Mouse (Mus musculus): Measurements from ENCODE around the gene Phip. TPM values are rescaled to one million over a fixed set of nuclear protein-coding genes. Genes with fewer than 3 reads are reported as not detected.

Gene Phip
- 51.7 and 52.4 TPM in 2 replicates for polyA plus RNA-seq (2014; fragmentation: Nextera tagmentation; extraction: Ambion mirVana)

DNA sequence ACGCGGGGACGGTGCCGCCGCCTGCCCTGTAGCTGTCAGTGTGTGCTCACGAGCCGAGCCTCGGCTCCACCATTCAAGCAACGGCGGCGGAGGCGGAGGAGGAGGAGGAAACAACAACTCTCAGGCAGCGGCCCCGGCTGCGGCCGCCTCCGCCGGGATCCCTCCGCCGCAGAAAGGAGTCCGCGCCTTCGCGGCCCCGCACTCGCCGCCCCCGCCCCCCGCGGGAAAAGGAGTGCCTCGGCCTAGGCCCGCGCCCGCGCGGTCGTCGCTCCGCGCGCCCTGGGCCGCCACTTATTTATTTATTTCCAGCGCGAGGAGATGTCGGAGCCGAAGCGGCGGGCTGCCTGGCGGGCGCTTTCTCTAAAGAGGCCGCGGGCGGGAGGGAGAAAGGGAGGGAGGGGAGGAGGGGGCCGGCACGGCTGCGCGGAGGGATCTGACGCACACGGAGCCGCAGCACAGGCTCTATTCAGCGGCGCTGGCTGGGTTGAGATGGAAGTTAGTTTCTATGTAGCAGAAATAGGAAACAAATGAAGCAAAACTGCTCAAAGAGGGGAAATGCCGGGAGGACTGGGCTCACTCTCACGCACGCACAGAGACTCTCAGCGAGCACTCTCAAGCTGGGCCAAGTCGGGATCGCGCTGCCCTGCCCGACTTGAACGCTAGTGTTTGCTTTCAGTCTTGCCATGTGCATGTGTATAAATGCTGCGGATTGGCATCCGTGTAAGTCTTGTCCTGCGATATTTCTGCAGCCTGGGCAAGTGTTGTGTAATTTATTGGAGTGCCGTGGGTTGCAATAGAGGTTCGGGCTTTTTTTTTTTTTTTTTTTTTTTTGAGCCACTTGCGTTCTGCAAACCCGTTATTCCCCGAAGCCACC lies at the start of gene Phip:
Gene Phip, minus strand, starts transcription at position 175 of the 874 bp plus-strand sequence.
- H3K9me3 ChIP-seq (ENCODE audit: control insufficient read depth, low read length) = no peaks in the 10 kb centered on the region
- no peaks in the 10 kb centered on the region for H3K27me3 ChIP-seq (ENCODE audit: control insufficient read depth, insufficient read depth, low read length)
- peaks cover 0 to 17% of the 10 kb centered on the region in 2 experiments; a peak in 3 of 4 replicates for H3K4me1 ChIP-seq (ENCODE audit: control insufficient read depth in 2 of 2, insufficient read depth in 2 of 2, low read length in 2 of 2)
- H3K36me3 ChIP-seq (ENCODE audit: control insufficient read depth, insufficient read depth, low read length) = no peaks in the 10 kb centered on the region
- H3K4me3 ChIP-seq (ENCODE audit: control insufficient read depth in 1 of 2, insufficient read depth in 1 of 2, low read depth in 1 of 2, low read length in 2 of 2) = peak within 1 kb of the TSS; percentile 66 to 97
- peak; percentile 78 for ATAC-seq (ENCODE audit: insufficient number of reproducible peaks, insufficient read depth, low FRiP score, low read depth)
- H3K9ac ChIP-seq (ENCODE audit: low read length) = peak within 1 kb of the TSS; percentile 99
- peak within 1 kb of the TSS; percentile 95 to 98 for H3K27ac ChIP-seq (replicated peaks in 1 of 2; ENCODE audit: control insufficient read depth in 1 of 2, insufficient read depth in 1 of 2, low read depth in 2 of 2, low read length in 2 of 2)
- peak within 1 kb of the TSS; percentile 87 for H3K4me2 ChIP-seq (ENCODE audit: low read length)
- under 1% methylated on average over 61 of the region's 79 CpGs for WGBS

DNA sequence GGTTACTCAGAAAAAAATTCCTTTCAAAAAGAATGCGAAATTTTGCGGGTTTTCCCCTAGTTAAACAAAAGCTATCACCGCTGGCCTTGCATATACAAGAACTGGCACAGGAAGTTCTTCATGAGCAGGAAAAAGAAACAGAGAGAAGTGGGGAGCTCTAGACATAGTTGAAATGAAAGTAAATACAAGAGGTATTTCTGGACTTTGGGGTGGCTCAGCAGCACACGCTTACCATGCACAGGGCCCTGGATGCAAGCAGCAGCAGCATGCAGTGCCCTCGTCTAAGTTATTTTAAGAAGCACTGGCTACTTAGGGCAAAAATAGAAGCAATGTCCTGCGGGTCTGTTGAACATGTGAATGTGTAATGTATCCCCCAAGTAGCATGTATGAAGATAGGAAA lies 48.4 kb upstream of the Phip start:
- peak overlapping the region; percentile 38; the same call in 1 of the 2 replicates for H3K9ac ChIP-seq (ENCODE audit: low read length)
- peak; percentile 72 for ATAC-seq (ENCODE audit: insufficient number of reproducible peaks, insufficient read depth, low FRiP score, low read depth)
- peak overlapping the region; percentile 53 for H3K4me2 ChIP-seq (ENCODE audit: low read length)

DNA sequence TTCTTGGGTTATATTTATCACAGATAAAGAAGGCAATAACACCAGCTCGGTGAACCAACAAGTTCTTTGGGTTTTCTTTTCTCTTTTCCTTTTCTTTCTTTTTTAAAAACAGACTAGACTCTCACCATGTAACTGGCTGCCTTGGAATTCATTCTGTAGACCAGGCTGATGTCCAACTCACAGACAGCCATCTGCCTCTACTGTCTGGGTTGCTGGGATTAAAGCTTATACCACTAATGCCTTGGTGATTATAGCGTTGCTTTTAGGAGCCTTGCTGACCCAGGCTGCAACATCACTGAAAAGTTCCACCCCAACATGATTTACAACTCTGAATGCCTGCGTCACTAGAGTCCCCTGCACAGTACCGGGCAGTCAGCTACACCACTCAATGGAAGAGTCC lies 39.2 kb upstream of the Phip start:
- 86% methylated on average over 4 of the region's 4 CpGs for WGBS
- no peak for ATAC-seq (ENCODE audit: insufficient number of reproducible peaks, insufficient read depth, low FRiP score, low read depth)

More for the DNA sequence above, 48.4 kb upstream of the Phip start:
- Histone ChIP-seq H3K36me3 (ENCODE audit: control insufficient read depth, insufficient read depth, low read length) (no peaks in the 10 kb centered on the region), H3K27ac (replicated peaks in 1 of 2; ENCODE audit: control insufficient read depth in 1 of 2, insufficient read depth in 1 of 2, low read depth in 2 of 2, low read length in 2 of 2) (peak overlapping the region; percentile 85 to 92), H3K27me3 (ENCODE audit: control insufficient read depth, insufficient read depth, low read length) (no peaks in the 10 kb centered on the region), H3K4me1 (ENCODE audit: control insufficient read depth in 2 of 2, insufficient read depth in 2 of 2, low read length in 2 of 2) (no peaks in the 10 kb centered on the region), H3K4me3 (ENCODE audit: control insufficient read depth in 1 of 2, insufficient read depth in 1 of 2, low read depth in 1 of 2, low read length in 2 of 2) (peak overlapping the region in 1 of 2 experiments; percentile 16; a peak in 1 of 4 replicates), H3K9me3 (ENCODE audit: control insufficient read depth, low read length) (no peaks in the 10 kb centered on the region)
- 33% methylated on average over 6 of the region's 6 CpGs for WGBS

DNA sequence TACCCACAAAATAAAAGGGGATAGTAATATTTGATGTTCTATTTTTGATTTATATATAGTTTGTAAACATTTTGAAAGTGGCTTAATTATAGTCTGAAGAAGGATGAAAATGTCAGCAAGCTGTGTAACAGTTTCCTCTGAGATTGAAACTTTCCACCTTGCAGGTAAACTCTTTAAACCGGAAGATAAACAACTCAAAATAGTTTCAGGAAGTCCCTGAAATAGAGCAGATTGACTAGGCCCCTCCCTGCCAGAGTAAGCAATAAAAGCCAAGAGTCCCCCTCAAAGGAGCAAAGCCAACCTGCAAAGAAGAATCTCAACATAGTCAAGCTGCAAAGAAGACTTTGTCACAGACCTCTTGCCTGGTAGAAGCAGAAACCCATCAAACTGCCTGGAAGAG lies 33.0 kb upstream of the Phip start:
- H3K9ac ChIP-seq (ENCODE audit: low read length) = no peak overlapping the region
- H3K9me3 ChIP-seq (ENCODE audit: control insufficient read depth, low read length) = no peaks in the 10 kb centered on the region
- no peak overlapping the region for H3K4me2 ChIP-seq (ENCODE audit: low read length)
- WGBS = 63% methylated on average over 1 of the region's 1 CpGs
- no peak overlapping the region for H3K27ac ChIP-seq (replicated peaks in 1 of 2; ENCODE audit: control insufficient read depth in 1 of 2, insufficient read depth in 1 of 2, low read depth in 2 of 2, low read length in 2 of 2)
- no peak for ATAC-seq (ENCODE audit: insufficient number of reproducible peaks, insufficient read depth, low FRiP score, low read depth)
- no peaks in the 10 kb centered on the region for H3K27me3 ChIP-seq (ENCODE audit: control insufficient read depth, insufficient read depth, low read length)
- no peaks in the 10 kb centered on the region for H3K4me1 ChIP-seq (ENCODE audit: control insufficient read depth in 2 of 2, insufficient read depth in 2 of 2, low read length in 2 of 2)
- no peak overlapping the region for H3K4me3 ChIP-seq (ENCODE audit: control insufficient read depth in 1 of 2, insufficient read depth in 1 of 2, low read depth in 1 of 2, low read length in 2 of 2)
- no peaks in the 10 kb centered on the region for H3K36me3 ChIP-seq (ENCODE audit: control insufficient read depth, insufficient read depth, low read length)

More for the DNA sequence above, 39.2 kb upstream of the Phip start:
- H3K27me3 ChIP-seq (ENCODE audit: control insufficient read depth, insufficient read depth, low read length) = no peaks in the 10 kb centered on the region
- H3K4me2 ChIP-seq (ENCODE audit: low read length) = no peak overlapping the region
- no peak overlapping the region for H3K4me3 ChIP-seq (ENCODE audit: control insufficient read depth in 1 of 2, insufficient read depth in 1 of 2, low read depth in 1 of 2, low read length in 2 of 2)
- no peak overlapping the region for H3K27ac ChIP-seq (replicated peaks in 1 of 2; ENCODE audit: control insufficient read depth in 1 of 2, insufficient read depth in 1 of 2, low read depth in 2 of 2, low read length in 2 of 2)
- H3K4me1 ChIP-seq (ENCODE audit: control insufficient read depth in 2 of 2, insufficient read depth in 2 of 2, low read length in 2 of 2) = no peaks in the 10 kb centered on the region
- no peaks in the 10 kb centered on the region for H3K36me3 ChIP-seq (ENCODE audit: control insufficient read depth, insufficient read depth, low read length)
- H3K9me3 ChIP-seq (ENCODE audit: control insufficient read depth, low read length) = no peaks in the 10 kb centered on the region
- H3K9ac ChIP-seq (ENCODE audit: low read length) = no peak overlapping the region

DNA sequence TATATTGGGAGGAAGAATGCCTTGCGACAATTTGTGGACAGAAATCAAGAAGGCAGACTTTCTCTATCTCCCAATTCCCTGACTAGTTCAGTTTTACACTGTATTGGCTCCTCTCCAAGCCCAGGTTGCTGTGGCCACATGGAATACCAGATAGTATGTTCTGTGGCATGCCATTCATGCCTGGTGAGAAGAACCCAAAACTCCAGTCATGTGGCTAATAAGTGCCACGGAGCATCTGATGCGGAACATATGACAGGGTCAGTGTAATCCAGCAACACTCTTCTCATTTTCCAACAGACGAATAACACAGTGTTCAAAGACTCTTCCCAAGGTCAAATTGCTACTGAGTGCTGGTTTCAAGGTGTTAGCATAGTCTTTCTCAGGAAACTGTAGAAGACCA lies 26.0 kb upstream of the Phip start:
- 75% methylated on average over 4 of the region's 4 CpGs for WGBS
- no peak overlapping the region for H3K9ac ChIP-seq (ENCODE audit: low read length)
- no peaks in the 10 kb centered on the region for H3K9me3 ChIP-seq (ENCODE audit: control insufficient read depth, low read length)
- no peaks in the 10 kb centered on the region for H3K27me3 ChIP-seq (ENCODE audit: control insufficient read depth, insufficient read depth, low read length)
- no peaks in the 10 kb centered on the region for H3K36me3 ChIP-seq (ENCODE audit: control insufficient read depth, insufficient read depth, low read length)
- no peak; the same call in 1 of the 2 replicates for ATAC-seq (ENCODE audit: insufficient number of reproducible peaks, insufficient read depth, low FRiP score, low read depth)
- H3K4me1 ChIP-seq (ENCODE audit: control insufficient read depth in 2 of 2, insufficient read depth in 2 of 2, low read length in 2 of 2) = peaks cover 0 to 8% of the 10 kb centered on the region in 2 experiments; a peak in 1 of 4 replicates
- no peak overlapping the region for H3K4me3 ChIP-seq (ENCODE audit: control insufficient read depth in 1 of 2, insufficient read depth in 1 of 2, low read depth in 1 of 2, low read length in 2 of 2)
- H3K27ac ChIP-seq (replicated peaks in 1 of 2; ENCODE audit: control insufficient read depth in 1 of 2, insufficient read depth in 1 of 2, low read depth in 2 of 2, low read length in 2 of 2) = peak overlapping the region in 1 of 2 experiments; percentile 54; a peak in 1 of 4 replicates
- H3K4me2 ChIP-seq (ENCODE audit: low read length) = no peak overlapping the region

DNA sequence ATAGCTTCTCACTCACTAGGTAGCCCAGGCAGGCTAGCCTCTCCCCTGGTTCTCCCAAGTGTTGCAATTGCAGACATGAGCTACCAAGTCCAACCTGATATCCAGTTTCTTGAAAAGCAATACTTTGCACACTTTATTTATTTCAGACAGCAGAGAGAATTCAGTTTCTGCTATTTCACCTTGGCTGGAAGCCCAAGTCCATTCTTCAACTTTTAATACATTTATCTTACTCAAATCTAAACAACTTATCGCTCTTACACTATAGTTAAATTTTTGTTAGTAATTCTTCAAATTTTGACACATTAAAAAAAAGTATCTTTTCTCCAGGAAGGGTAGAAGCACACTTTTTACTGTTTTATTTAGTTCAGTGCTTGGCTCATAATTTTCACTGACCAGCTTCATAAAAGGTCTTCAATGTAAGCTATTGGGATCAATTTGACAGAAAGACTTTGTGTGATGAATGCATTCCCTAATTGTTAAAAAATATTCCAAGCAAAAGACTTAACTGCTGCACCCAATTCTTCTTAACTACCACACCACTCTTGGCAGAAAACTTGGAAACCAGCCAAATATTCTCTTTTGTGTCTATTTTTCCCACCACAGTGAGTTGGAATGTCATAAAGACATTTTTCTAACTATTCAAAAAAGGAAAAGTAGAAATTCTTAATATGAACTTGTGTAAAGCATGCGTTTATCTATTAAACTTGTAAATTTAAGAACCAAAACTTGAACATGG lies 22.6 kb upstream of the Phip start:
- H3K9me3 ChIP-seq (ENCODE audit: control insufficient read depth, low read length) = no peaks in the 10 kb centered on the region
- 78% methylated on average over 2 of the region's 2 CpGs for WGBS
- H3K27ac ChIP-seq (replicated peaks in 1 of 2; ENCODE audit: control insufficient read depth in 1 of 2, insufficient read depth in 1 of 2, low read depth in 2 of 2, low read length in 2 of 2) = no peak overlapping the region
- no peak overlapping the region for H3K4me3 ChIP-seq (ENCODE audit: control insufficient read depth in 1 of 2, insufficient read depth in 1 of 2, low read depth in 1 of 2, low read length in 2 of 2)
- no peaks in the 10 kb centered on the region for H3K27me3 ChIP-seq (ENCODE audit: control insufficient read depth, insufficient read depth, low read length)
- ATAC-seq (ENCODE audit: insufficient number of reproducible peaks, insufficient read depth, low FRiP score, low read depth) = no peak
- peaks cover 0 to 8% of the 10 kb centered on the region in 2 experiments; a peak in 1 of 4 replicates for H3K4me1 ChIP-seq (ENCODE audit: control insufficient read depth in 2 of 2, insufficient read depth in 2 of 2, low read length in 2 of 2)
- no peak overlapping the region for H3K4me2 ChIP-seq (ENCODE audit: low read length)
- no peak overlapping the region for H3K9ac ChIP-seq (ENCODE audit: low read length)
- H3K36me3 ChIP-seq (ENCODE audit: control insufficient read depth, insufficient read depth, low read length) = no peaks in the 10 kb centered on the region

DNA sequence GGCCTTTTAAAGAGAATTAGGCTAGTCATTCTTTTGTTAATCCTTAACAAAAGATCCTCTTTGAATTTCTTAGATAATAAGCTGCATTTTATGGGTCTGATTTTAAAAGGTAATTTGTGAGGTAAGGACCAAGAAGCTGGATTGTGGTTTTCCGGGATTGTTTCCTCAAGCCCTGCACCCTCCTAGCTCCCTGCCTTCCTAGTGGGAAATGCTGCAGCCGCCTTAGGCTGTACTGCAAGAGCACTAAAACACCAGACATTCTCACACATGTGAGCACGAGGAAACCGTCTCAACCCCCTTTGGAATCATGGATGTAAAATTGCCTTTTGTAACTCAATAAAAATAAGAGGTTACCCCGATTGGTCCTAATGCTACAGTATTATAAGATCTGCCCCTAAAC lies 1.6 kb upstream of the Phip start:
- no peak overlapping the region for H3K27ac ChIP-seq (replicated peaks in 1 of 2; ENCODE audit: control insufficient read depth in 1 of 2, insufficient read depth in 1 of 2, low read depth in 2 of 2, low read length in 2 of 2)
- no peaks in the 10 kb centered on the region for H3K27me3 ChIP-seq (ENCODE audit: control insufficient read depth, insufficient read depth, low read length)
- H3K9me3 ChIP-seq (ENCODE audit: control insufficient read depth, low read length) = no peaks in the 10 kb centered on the region
- WGBS = 18% methylated on average over 5 of the region's 5 CpGs
- H3K4me1 ChIP-seq (ENCODE audit: control insufficient read depth in 2 of 2, insufficient read depth in 2 of 2, low read length in 2 of 2) = peaks cover 0 to 13% of the 10 kb centered on the region in 2 experiments; a peak in 2 of 4 replicates
- H3K4me3 ChIP-seq (ENCODE audit: control insufficient read depth in 1 of 2, insufficient read depth in 1 of 2, low read depth in 1 of 2, low read length in 2 of 2) = peak overlapping the region in 1 of 2 experiments; percentile 97; a peak in 2 of 4 replicates
- H3K4me2 ChIP-seq (ENCODE audit: low read length) = peak overlapping the region; percentile 72
- peak overlapping the region; percentile 99 for H3K9ac ChIP-seq (ENCODE audit: low read length)
- no peaks in the 10 kb centered on the region for H3K36me3 ChIP-seq (ENCODE audit: control insufficient read depth, insufficient read depth, low read length)
- ATAC-seq (ENCODE audit: insufficient number of reproducible peaks, insufficient read depth, low FRiP score, low read depth) = no peak
